Mouse (Mus musculus): Measurements from ENCODE around the gene Gm18336.
"Not testable (repeated sequence)": the region's sequence is repeated elsewhere in the genome, so short reads cannot be mapped to it uniquely, and the experiment has no call there.

Gene Gm18336
- long read RNA-seq, experiment 1: 0 reads
- long read RNA-seq, experiment 2: 0 reads

- intact Hi-C loops (cut with DNase I): not testable (repeated sequence)
These were observed at the start of gene Gm18336 for GRCm38 (mm10) chrX:73398636-73399035. TSS of gene Gm18336 (minus strand) at chrX:73398736.

GRCm38 (mm10) chrX:73441428-73441827 is 42.9 kb upstream of the Gm18336 start:
- intact Hi-C loops (cut with DNase I): no loop called here

- intact Hi-C loops (cut with DNase I): no loop called here
These were observed 36.7 kb upstream of the Gm18336 start, which contains the start of gene Trex2 for GRCm38 (mm10) chrX:73435252-73435651. TSS of gene Trex2 (minus strand) at chrX:73435344.

GRCm38 (mm10) chrX:73432850-73433249 is 34.3 kb upstream of the Gm18336 start:
- intact Hi-C loops (cut with DNase I): no loop called here

- intact Hi-C loops (cut with DNase I): no loop called here
These were observed 31.5 kb upstream of the Gm18336 start for GRCm38 (mm10) chrX:73430036-73430435.

GRCm38 (mm10) chrX:73412767-73413166 is 14.2 kb upstream of the Gm18336 start:
- intact Hi-C loops (cut with DNase I): loop anchor here (5.0 kb wide), 1 partner anchor 100 kb away; no protein-coding TSS in a partner anchor

- intact Hi-C loops (cut with DNase I): loop anchor here (5.0 kb wide), 1 partner anchor 99 kb away; no protein-coding TSS in a partner anchor
These were observed 12.5 kb upstream of the Gm18336 start, which contains the start of gene Zfp92 for GRCm38 (mm10) chrX:73410880-73411517. TSS of gene Zfp92 (plus strand) at chrX:73411096.

- intact Hi-C loops (cut with DNase I): no loop called here
These were observed 3.1 kb upstream of the Gm18336 start for GRCm38 (mm10) chrX:73401616-73402015.

- intact Hi-C loops (cut with DNase I): no loop called here
These were observed 2.4 kb upstream of the Gm18336 start for GRCm38 (mm10) chrX:73400951-73401350.

- intact Hi-C loops (cut with DNase I): no loop called here
These were observed 2.1 kb downstream of the Gm18336 start for GRCm38 (mm10) chrX:73396446-73396845.

GRCm38 (mm10) chrX:73391481-73391880 is 7.1 kb downstream of the Gm18336 start:
- intact Hi-C loops (cut with DNase I): no loop called here

GRCm38 (mm10) chrX:73384924-73385323 is 13.6 kb downstream of the Gm18336 start:
- intact Hi-C loops (cut with DNase I): no loop called here

- intact Hi-C loops (cut with DNase I): no loop called here
These were observed 14.1 kb downstream of the Gm18336 start for GRCm38 (mm10) chrX:73384419-73384818.

GRCm38 (mm10) chrX:73363291-73363690 is 35.2 kb downstream of the Gm18336 start:
- intact Hi-C loops (cut with DNase I): no loop called here

- intact Hi-C loops (cut with DNase I): no loop called here
These were observed 41.8 kb downstream of the Gm18336 start for GRCm38 (mm10) chrX:73356719-73357118.

- intact Hi-C loops (cut with DNase I): no loop called here
These were observed 42.4 kb downstream of the Gm18336 start for GRCm38 (mm10) chrX:73356163-73356562.
